Mouse (Mus musculus): ENCODE results near the gene Mllt6.
"Not testable (repeated sequence)": the region's sequence is repeated elsewhere in the genome, so short reads cannot be mapped to it uniquely, and the experiment has no call there.

Mllt6 gene

DNA sequence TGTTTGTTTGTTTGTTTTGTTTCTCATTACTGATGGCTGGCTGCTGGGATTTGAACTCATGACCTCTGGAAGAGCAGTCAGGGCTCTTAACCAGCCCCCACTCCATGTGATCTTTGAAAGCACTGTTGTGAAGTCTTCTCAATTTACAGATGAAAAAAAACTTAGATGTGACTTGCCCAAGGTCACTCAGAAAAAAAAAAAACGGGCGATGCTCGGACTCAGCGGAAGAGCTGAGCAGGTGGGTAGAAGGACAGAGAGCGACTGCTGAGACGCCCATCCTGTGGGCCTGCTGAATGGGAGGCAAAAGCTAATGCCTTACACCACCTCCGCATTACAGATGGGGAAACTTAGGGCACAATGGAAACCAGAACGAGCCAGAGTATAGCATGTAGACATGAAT is 33.5 kb downstream of the Mllt6 start:
- DNase-seq (ENCODE audit: low spot score): no peak

- DNase-seq (ENCODE audit: low spot score): no peak
These were observed 34.1 kb downstream of the Mllt6 start for GRCm38 (mm10) chr11:97697199-97697890.

- no peak for DNase-seq (ENCODE audit: low spot score)
These were observed 34.8 kb downstream of the Mllt6 start for GRCm38 (mm10) chr11:97697891-97698529.

- peak; percentile 75 for DNase-seq (ENCODE audit: low spot score)
These were observed 35.8 kb downstream of the Mllt6 start for GRCm38 (mm10) chr11:97698741-97699611.

DNA sequence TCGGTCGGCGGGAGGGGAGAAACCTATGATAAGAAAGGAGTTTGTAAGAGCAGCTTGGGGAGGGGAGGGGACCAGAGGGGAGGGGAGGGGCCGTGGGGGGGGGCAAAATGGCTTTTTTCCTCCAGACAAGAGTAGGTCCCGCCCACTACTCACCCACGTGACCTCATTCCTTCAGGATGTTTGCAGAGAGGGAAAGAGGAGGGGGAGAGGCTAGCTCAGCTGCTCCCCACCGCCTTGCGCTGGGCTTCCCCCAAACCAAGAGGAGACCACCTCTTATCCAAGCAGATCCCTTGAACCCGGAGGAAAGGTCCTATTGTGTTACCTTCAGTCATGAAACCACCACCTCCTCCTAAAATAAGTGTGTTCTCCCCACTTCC is 36.4 kb downstream of the Mllt6 start:
- peak; percentile 92 for DNase-seq (ENCODE audit: low spot score)

DNA sequence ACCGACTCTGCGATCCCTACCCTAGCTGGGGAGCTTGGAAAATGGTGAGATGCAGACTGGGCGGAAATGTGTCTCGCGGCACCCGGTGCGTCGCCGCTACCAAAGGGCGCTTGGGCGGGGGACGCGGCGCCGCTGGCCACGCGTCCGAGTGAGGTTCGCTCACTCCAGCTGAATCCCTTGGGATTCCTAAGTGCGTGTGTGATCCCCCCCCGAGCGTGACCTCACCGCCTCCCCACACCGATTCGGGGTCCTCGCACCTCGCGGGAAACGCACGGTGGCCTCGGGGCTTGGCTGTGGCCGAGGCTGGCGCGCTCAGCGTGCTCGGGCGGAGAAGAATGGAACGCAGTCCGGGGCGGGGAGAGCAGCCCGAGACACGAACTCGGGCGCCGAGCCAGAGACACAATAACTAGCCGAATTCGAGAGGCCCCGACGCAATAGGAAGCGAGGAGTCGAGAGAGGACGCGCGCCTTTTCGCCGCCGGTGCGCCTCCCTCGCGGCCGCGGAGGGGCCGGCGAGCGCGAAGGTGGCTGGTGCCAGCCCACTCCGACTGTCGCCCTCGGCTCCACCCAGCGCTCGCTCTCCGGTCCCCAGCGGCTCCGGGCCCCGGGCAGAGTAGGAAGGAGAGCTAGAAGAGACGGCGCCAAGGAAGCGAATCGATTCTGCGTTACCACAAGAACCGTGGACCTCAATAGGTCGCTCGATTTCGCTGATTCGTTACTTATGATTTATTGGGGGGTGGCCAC is 37.0 kb downstream of the Mllt6 start, which contains the start of gene Pcgf2:
Pcgf2 (minus strand) TSS at position 495 of the 743 bp plus-strand sequence.
- peak; percentile 90 for DNase-seq (ENCODE audit: low spot score)

GRCm38 (mm10) chr11:97700746-97701580 is 37.7 kb downstream of the Mllt6 start:
- no peak for DNase-seq (ENCODE audit: low spot score)

DNA sequence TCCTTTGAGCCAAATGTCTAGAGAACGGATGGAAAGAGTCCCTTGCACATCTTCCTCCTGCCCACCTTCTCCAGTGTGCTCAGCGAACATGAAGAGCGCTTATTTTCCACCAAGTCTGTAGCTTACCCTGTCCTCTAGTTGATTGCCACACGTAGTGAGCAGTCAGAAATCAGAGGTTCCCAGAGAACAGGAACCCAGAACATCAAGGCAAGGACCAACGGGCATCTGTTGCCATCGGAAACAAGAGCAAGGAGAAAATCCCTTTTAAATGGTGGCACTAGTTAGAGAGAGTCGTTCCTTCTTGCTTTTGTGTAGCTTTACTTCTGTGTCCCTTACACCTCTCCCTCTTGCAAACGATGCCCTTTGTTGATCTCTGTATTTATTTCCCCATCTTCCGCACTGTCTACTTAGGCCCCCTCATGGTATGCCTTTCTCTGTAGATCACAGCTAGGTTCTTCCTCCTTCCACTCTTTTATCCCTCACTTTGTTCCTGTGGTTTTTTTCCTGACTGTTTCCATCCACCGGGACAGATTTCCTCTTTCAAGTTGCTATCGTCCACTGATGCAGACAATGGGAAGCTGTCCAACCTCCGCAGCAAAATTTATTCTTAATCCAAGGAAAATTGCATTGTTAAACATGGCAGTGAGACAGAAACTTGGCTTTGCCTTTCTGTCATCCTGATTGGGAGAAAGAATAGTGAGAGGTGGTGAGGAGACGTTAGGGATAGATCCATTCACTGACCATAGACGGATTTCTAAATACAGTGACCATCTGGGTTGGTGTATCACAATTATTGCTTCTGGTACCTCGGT is 38.6 kb downstream of the Mllt6 start:
- DNase-seq (ENCODE audit: low spot score): no peak

- peak; percentile 96 for DNase-seq (ENCODE audit: low spot score)
These were observed 39.2 kb downstream of the Mllt6 start for GRCm38 (mm10) chr11:97702393-97702745.

- peak; percentile 100 for DNase-seq (ENCODE audit: low spot score)
These were observed 40.0 kb downstream of the Mllt6 start, which contains the start of gene Psmb3 for GRCm38 (mm10) chr11:97703039-97703826. TSS of gene Psmb3 (plus strand) at chr11:97703399.

GRCm38 (mm10) chr11:97710067-97710466 is 46.9 kb downstream of the Mllt6 start:
- not testable (repeated sequence) for DNase-seq (ENCODE audit: low spot score)

DNA sequence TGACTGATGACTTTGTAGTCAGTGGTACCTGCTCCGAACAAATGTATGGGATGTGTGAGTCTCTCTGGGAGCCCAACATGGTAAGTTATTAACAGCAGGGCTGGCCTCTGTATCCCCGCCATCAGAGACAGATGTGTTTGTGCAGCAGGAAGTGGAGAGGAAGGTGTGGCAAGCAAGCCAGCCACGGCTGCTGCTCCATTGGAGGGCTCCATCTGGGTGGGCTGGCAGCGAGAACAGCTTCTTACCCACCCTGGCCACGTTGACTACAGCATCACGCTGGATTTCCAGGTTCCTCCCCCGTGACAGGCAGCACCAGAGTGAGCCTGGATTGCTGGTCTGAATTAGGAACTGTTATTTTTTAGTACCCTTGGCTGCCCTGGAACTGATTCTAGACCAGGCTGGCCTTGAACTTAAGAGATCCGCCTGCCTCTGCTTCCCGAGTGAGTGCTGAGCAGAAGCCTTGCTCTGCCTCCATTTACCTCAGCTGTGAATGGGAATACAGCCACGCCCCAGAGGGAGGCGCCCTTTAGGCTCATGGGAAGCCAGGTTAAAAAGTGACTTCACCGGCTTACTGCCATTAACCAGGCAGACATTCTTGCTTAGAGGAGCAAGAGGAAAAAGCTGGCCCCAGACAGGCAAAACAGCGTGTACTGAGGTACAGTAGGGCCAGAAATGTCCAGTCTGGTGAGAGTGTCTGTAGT is 48.1 kb downstream of the Mllt6 start:
- no peak for DNase-seq (ENCODE audit: low spot score)

GRCm38 (mm10) chr11:97712286-97712685 is 49.1 kb downstream of the Mllt6 start:
- no peak for DNase-seq (ENCODE audit: low spot score)

DNA sequence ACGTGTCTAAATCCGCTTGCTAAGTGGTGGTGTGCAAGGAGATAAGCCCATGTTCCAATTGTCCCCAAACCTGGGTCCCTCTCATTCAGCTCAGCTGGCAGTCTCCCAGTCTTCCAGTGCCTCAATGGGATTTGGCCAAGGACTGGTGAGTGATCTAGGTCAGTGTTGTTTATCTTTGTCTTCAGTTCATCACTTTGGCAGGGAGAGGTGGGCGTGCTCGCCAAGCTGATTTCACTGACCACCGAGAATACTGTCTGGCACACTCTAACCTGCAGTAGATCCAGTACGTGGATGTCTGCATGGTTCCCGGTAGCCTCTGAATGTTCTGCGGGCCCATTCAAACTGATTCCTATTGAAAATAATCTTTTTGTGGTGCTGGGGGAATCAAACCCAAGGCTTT is 50.7 kb downstream of the Mllt6 start:
- peak; percentile 36 for DNase-seq (ENCODE audit: low spot score)

- DNase-seq (ENCODE audit: low spot score): no peak
These were observed 51.1 kb downstream of the Mllt6 start for GRCm38 (mm10) chr11:97714356-97714755.

GRCm38 (mm10) chr11:97714784-97715760 is 51.9 kb downstream of the Mllt6 start:
- DNase-seq (ENCODE audit: low spot score): peak; percentile 76

- DNase-seq (ENCODE audit: low spot score): no peak
These were observed 52.8 kb downstream of the Mllt6 start for GRCm38 (mm10) chr11:97716021-97716420.
